Mouse (Mus musculus) embryonic fibroblast, embryonic 13.5 days (primary cell): ENCODE data around the gene Ensa. TPM values are rescaled to one million over a fixed set of nuclear protein-coding genes. Genes with fewer than 3 reads are reported as not detected.
A peak's percentile ranks its signal among the peaks of the same experiment; 100 is the strongest.
"Not testable (repeated sequence)": the region's sequence is repeated elsewhere in the genome, so short reads cannot be mapped to it uniquely, and the experiment has no call there.

ENCODE experiments used
- H3K27ac ChIP-seq: 2 replicates; pipeline ENCODE4 v1.5.1; 2012; ENCODE audit warnings: low read length, control low read depth, inconsistent platforms; ENCODE audit not compliant: insufficient read depth
- H3K4me1 ChIP-seq: 2 replicates; pipeline ENCODE4 v1.6.1; 2011; ENCODE audit warnings: low read length; ENCODE audit not compliant: control insufficient read depth, insufficient read depth
- H3K4me3 ChIP-seq: 2 replicates; pipeline ENCODE4 v1.5.1; 2011; ENCODE audit warnings: mild to moderate bottlenecking, control low read depth, low read length; ENCODE audit not compliant: insufficient read depth
- CTCF ChIP-seq: IDR thresholded peaks from 2 replicates; pipeline ENCODE4 v1.5.1; 2011; ENCODE audit warnings: mild to moderate bottlenecking, control low read depth, low read length, moderate library complexity, borderline replicate concordance; ENCODE audit not compliant: insufficient read depth
- POLR2A ChIP-seq: IDR thresholded peaks from 2 replicates; pipeline ENCODE4 v1.6.1; 2011; ENCODE audit warnings: low read depth, mild to moderate bottlenecking, control low read depth, low read length, moderate library complexity
- polyA plus RNA-seq: library from polyadenylated mRNA; stranded (reverse); fragments of >200 nt; gene quantifications from 2 replicates; pipeline ENCODE4 v1.2.4, GENCODE M21; 2011; ENCODE audit warnings: low read depth; ENCODE audit not compliant: missing spikeins, insufficient read length

Ensa gene
- polyA plus RNA-seq, 1 experiment = 86.4 TPM

DNA sequence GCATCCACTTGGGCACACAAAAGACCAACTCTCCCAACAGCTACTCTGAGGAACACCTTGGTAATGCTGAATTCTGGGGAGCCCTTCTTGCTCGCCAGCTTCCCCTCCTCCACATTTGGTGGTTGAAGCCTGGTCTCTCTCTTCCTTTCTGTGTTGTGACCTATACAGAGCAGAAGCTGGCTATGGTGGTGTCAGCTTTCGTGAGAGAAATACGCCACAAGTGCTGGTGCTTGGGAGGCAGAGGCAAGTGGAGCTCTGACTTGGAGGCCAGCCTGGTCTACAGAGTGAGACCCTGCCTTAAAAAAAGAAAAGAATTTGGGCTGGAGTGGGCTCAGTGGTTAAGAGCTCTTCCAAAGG, 44.5 kb downstream of the Ensa start:
- 0 out of 2 replicates have a peak overlapping the region, but pooled peaks have one; percentile 3 for H3K27ac ChIP-seq

DNA sequence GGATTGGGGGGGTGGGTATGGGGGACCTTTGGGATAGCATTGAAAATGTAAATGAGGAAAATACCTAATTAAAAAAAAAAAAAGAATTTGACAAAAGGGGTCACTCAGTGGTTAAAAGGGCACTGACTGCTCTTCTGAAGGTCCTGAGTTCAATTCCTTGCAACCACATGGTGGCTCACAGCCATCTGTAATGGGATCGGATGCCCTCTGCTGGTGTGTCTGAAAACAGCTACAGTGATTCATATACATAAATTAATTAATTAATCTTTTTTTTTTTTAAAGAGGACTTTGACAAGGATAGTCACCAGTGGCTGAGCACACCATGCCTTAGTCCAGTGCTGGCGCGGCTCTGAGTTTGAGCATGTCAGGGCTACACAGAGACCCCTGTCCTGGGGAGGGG, 45.6 kb downstream of the Ensa start:
- not testable (repeated sequence) for H3K27ac ChIP-seq, H3K4me3 ChIP-seq
- H3K4me1 ChIP-seq = peaks cover 39% of the 10 kb centered on the region

More for the DNA sequence above, 44.5 kb downstream of the Ensa start:
- H3K4me1 ChIP-seq = peaks cover 37% of the 10 kb centered on the region
- H3K4me3 ChIP-seq = no peak overlapping the region
- TF ChIP-seq CTCF (no peak), POLR2A (no peak)

DNA sequence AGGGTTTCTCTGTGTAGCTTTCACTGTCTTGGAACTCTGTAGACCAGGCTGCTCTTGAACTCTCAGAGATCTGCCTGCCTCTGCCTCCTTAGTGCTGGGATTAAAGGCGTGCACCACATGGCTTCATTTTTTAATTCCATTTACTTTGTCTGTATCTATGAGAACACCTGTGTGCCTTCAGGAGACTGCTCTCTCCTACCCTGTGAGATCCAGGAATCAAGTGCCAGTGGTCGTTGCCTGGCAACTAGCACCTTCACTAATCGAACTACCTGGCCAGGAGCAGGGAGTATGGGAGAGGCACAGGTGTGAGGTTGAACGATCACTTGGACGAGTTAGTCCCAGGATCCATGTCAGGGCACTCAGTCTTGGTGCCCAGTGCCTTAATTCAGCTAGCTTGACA, 46.4 kb downstream of the Ensa start:
- TF ChIP-seq POLR2A (no peak), CTCF (no peak)
- Histone ChIP-seq H3K4me1 (peaks cover 40% of the 10 kb centered on the region), H3K4me3 (no peak overlapping the region), H3K27ac (no peak overlapping the region)

DNA sequence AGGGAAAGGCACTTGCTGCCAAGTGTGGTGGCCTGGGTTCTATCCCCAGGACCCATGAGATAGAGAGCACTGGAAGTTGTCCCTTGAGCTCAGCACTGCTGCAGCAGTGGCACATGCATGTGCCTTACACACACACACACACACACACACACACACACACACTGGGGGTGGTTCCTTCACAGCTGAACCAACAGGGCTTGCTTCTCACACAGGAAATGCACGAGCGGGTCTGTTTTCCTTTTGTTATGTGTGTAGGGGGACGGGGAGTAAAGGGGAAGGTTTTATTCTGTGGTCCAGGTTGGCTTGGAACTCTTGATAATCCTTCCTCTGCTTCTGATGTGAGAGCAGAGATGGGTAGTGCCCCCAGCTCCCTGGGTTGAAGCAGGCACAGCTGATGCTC, 47.7 kb downstream of the Ensa start:
- no peak overlapping the region for H3K4me3 ChIP-seq
- H3K27ac ChIP-seq = peak overlapping the region; percentile 100
- TF ChIP-seq POLR2A (0 out of 2 replicates have a peak, but pooled peaks have one; percentile 16), CTCF (no peak)
- H3K4me1 ChIP-seq = peaks cover 32% of the 10 kb centered on the region

DNA sequence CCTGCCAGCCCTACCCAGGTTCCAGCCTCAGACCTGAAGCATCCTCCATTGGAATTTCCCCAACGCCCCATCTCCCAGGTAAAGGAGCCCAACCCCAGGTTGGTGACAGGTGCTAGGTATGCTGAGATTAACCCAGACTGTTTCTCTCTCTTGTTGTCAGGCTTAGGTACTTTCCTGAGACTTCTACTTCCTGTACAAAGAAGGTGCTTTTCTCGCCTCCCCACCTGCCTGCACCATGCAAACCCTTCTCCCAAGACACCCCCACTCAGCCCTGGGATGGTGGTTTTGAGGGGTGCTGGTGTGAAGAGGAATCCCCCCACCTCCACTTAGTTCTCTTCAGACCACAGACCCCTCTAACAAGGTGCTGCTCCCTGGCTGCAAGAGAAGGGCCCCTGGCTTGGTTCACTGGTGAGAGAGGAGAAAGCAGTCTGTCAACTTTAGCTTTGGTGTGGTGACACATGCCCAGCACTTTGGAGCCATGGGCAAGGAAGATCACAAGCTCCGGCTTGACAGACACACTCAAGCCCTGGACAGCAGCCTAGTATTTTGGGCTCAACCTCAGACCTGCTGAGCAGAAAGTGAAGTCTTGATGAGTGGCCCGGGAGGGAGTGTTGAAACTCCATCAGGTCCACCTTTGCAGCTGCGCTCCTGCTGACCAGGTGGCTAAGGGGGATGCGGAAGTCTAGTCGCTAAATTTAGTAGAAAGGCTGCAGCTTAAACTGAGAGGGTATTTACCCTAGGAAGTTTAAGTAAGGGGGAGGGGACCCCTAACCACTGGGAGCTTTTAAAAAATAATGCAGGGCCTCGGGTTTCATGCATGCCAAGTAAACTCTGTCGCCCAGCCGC, 48.3 kb downstream of the Ensa start:
- peaks cover 28% of the 10 kb centered on the region for H3K4me1 ChIP-seq
- H3K4me3 ChIP-seq = no peak overlapping the region
- TF ChIP-seq CTCF (no peak), POLR2A (no peak)
- peak overlapping the region; percentile 100 for H3K27ac ChIP-seq

DNA sequence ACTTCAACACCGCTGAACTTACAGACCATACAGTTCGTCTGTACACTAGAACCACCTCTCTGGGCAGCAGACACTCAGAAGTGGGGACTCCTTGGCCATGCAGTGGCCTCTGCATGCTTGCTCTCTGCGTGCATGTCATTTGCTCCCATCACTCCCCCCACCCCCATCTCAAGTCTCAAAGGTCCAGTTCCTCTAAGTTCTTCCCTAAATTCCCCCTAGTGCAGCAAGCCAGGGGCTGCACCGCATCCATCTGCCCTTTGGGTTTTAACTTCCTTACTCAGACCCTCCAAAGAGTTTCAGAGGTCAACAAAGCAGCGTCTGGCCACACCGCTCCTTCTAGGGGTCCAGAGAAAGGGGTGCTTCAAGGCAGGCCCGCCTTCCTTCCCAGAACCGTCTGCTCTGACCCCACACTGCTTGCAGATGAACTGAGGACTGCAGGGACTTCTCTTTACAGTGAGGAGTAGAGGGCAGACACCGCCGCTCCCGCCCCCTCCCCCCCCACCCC, 49.0 kb downstream of the Ensa start:
- Histone ChIP-seq H3K27ac (peak overlapping the region; percentile 100), H3K4me1 (peaks cover 25% of the 10 kb centered on the region), H3K4me3 (no peak overlapping the region)
- peak; percentile 45 for TF ChIP-seq POLR2A
- no peak for TF ChIP-seq CTCF

DNA sequence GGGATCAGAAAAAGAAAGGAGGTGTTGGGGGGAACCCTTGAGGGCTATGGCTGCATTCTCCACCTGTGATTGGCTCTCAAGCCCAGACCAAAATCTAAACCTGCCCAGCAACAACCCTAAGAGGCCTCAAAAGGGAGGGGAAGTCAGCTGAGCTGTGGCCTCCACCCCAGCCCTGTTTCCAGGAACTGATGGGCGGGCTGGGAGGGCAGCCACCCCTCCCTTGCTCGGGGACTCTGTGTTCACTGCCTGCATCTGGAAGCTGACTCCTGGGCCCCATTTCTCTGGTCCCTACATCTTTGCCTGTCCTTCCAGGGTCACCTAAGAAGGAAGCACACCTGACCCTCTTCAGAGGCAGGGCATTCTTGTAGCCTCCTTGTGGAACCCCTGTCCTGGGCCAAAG, 49.4 kb downstream of the Ensa start:
- no peak for TF ChIP-seq CTCF
- TF ChIP-seq POLR2A = peak; percentile 56
- H3K27ac ChIP-seq = peak overlapping the region; percentile 98
- H3K4me1 ChIP-seq = peaks cover 25% of the 10 kb centered on the region
- no peak overlapping the region for H3K4me3 ChIP-seq

DNA sequence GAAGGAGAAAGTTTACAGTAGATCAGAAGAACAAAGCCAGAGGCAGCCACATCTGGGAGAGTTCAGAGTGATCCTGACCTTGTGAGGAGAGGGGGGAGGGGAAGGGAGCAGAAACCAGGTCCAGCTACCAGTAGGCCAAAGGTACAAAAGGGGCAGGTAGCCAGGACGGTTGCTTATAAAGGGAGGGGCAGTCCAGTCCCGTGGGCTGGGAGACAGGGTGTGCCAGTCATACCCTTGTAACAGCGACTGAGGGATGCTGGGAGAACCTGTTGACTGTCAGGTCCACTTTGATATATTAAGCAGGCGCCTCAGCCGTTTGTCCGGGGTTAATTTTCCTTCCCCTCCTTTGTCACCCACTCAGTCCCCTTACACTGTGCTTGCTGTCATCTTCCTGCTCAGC, 50.0 kb downstream of the Ensa start:
- no peak overlapping the region for H3K4me3 ChIP-seq
- TF ChIP-seq CTCF (no peak), POLR2A (peak; percentile 57)
- peak overlapping the region; percentile 98 for H3K27ac ChIP-seq
- peaks cover 25% of the 10 kb centered on the region for H3K4me1 ChIP-seq

DNA sequence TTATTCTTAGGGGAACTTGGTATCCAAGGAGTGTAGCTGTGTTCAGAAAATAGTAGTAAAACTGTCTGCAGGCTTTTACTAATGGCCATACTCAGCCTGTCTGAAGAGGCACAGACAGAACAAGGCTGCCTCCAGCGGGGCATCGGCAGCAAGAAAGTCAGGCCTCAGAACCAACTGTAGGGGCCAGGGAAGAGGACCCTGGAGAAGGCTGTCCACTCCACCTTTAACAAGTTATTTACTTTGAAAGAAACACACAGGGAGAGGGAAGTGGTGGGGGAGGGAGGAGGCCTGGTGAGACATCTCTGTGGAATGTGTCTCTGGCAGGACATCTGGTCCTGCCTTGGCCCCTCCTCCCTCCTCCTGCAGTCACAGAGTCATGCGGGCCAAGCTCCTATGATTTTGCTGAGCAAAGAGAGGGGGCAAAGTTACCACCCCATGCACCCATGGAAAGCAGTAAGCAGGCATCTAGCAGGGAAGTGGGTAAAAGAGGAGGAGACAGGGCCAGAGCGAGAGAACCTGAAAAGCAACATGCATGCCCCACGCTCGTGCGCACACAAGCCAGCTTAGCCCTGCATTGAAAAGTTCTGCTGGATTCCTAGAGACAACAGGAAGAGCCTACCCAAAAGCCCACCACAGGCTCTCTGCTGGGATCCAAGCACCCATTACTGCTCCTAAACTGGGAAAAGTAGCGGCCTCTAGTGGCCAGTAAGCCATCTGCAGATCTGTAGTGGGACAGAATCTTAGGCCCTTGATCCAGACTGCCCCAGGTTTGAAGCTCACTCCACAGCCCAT, 50.7 kb downstream of the Ensa start:
- Histone ChIP-seq H3K4me1 (peaks cover 25% of the 10 kb centered on the region), H3K4me3 (no peak overlapping the region), H3K27ac (peak overlapping the region; percentile 98)
- TF ChIP-seq POLR2A (no peak), CTCF (peak; percentile 29; the same call in 1 of the 2 replicates)
